Mouse (Mus musculus) urinary bladder, postnatal 25 days (tissue): ENCODE results near the gene Actl11.

ENCODE experiments used
- DNase-seq: peaks from one replicate; pipeline ENCODE4 v3.0.0; 2022; ENCODE audit warnings: low spot score

The Actl11 gene

GRCm38 (mm10) chr9:107928169-107928568 is at the start of gene Actl11:
Gene Actl11 (plus strand): TSS chr9:107928469.
- DNase-seq = no peak

- DNase-seq = no peak
Observed at GRCm38 (mm10) chr9:107880411-107880810, 47.9 kb upstream of the Actl11 start.

- peak; percentile 66 for DNase-seq
Observed at GRCm38 (mm10) chr9:107887804-107888266, 40.4 kb upstream of the Actl11 start, which contains the start of gene Mon1a. Gene Mon1a (plus strand): TSS chr9:107888151.

GRCm38 (mm10) chr9:107888267-107888850 is 39.9 kb upstream of the Actl11 start:
- DNase-seq = peak; percentile 11

GRCm38 (mm10) chr9:107890260-107890659 is 38.0 kb upstream of the Actl11 start:
- no peak for DNase-seq

- no peak for DNase-seq
Observed at GRCm38 (mm10) chr9:107891023-107891422, 37.2 kb upstream of the Actl11 start.

- no peak for DNase-seq
Observed at GRCm38 (mm10) chr9:107898563-107898962, 29.7 kb upstream of the Actl11 start.

GRCm38 (mm10) chr9:107899855-107900254 is 28.4 kb upstream of the Actl11 start:
- DNase-seq = no peak

GRCm38 (mm10) chr9:107900840-107901626 is 27.2 kb upstream of the Actl11 start:
- peak; percentile 41 for DNase-seq

- DNase-seq = no peak
Observed at GRCm38 (mm10) chr9:107901627-107901914, 26.7 kb upstream of the Actl11 start.

- DNase-seq = peak; percentile 88
Observed at GRCm38 (mm10) chr9:107904726-107905125, 23.5 kb upstream of the Actl11 start.

GRCm38 (mm10) chr9:107906252-107906966 is 21.9 kb upstream of the Actl11 start, which contains the start of gene Mst1r:
Gene Mst1r (plus strand): TSS chr9:107906873.
- peak; percentile 86 for DNase-seq

- DNase-seq = peak; percentile 30
Observed at GRCm38 (mm10) chr9:107906967-107907800, 21.1 kb upstream of the Actl11 start.

GRCm38 (mm10) chr9:107907801-107908120 is 20.5 kb upstream of the Actl11 start:
- DNase-seq = no peak

- DNase-seq = peak; percentile 40
Observed at GRCm38 (mm10) chr9:107908410-107909158, 19.7 kb upstream of the Actl11 start.

- DNase-seq = peak; percentile 58
Observed at GRCm38 (mm10) chr9:107910025-107910769, 18.1 kb upstream of the Actl11 start.

- DNase-seq = no peak
Observed at GRCm38 (mm10) chr9:107914764-107915420, 13.4 kb upstream of the Actl11 start.

GRCm38 (mm10) chr9:107917895-107918608 is 10.2 kb upstream of the Actl11 start:
- no peak for DNase-seq

GRCm38 (mm10) chr9:107918884-107919283 is 9.4 kb upstream of the Actl11 start:
- no peak for DNase-seq
